Mouse (Mus musculus): ENCODE data around the gene Tbrg1. TPM values are rescaled to one million over a fixed set of nuclear protein-coding genes. Genes with fewer than 3 reads are reported as not detected.
A peak's percentile ranks its signal among the peaks of the same experiment; 100 is the strongest.

Tbrg1 gene
- polyA plus RNA-seq (2017; shearing (Covaris generic)), result 100 to 1,000 TPM; 200 to 207 TPM

DNA sequence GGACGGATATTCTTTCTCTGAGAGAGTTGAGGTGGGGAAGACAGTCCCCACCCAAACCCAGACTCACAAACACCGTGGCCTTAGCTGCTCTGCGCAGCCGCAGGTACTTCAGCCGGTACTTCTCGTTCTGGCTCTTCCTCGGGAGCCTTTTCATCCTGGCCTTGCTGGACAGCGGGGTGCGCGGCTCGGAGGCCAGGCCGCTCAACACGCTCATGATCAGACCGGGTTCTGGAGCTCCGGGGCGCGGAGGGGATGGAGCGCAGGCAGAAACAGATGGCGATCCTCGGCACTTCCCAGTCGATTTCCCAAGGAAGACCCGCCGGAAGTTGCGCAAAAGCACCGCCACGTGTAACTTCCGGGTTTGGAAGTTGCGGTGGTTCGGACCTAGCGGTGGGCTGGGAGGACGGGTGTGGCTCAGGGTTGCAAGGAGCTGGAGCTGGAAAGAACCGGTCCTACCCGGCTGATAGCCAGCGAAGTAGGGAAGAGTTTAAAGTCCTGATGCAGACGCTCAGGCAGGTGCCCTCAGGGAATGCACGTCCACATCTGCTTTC lies at the start of gene Tbrg1:
Gene Tbrg1, minus strand, starts transcription at position 382 of the 551 bp plus-strand sequence.
- peak; percentile 55 for ATAC-seq

DNA sequence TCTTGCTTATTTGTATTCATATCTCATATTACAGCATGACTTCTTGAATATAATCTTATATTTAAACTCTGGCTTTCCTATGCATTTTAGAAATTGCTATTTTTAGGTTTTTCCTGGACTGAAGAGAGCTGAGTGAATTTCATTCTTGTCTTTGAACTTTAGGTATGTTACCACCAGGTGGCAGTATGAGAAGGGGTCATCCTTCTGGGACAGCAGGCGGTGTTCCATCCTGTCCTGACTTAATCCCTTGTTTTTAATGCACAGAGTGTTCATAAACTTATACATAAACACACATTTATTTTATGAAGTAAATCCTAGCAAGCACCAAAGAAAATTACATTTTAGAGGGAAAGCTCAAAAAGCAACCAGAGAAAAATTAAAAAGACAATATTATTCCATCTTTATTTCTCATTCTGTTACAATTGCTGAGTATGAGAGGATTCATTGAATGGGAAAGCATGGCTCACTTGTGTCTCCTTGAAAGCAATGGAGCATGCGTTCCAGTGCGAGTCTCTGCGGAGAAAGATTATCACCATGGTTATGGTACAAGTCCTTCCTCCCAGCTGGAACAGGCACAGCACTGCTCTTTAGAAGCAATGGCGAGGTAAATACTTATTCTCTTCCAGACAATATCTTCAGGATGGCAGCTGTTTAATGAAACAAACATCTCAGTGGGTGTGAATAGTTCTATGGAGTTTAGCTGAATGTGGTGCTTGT lies 33.0 kb upstream of the Tbrg1 start:
- no peak for ATAC-seq

DNA sequence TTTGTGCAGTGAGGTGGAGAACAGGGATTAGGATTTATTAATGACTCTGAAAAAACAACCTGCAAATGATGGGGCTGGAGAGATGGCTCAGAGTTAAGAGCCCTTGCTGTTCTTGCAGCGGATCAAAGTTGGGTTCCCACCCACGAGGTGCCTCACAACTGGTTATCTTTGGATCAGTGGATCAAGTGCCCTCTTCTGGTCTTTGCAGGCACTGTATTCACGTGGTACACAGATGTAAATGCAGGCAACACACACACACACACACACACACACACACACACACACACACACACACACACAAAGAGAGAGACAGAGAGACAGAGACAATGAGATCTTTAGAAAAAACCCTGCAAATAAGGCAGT lies 30.8 kb upstream of the Tbrg1 start:
- no peak for ATAC-seq

DNA sequence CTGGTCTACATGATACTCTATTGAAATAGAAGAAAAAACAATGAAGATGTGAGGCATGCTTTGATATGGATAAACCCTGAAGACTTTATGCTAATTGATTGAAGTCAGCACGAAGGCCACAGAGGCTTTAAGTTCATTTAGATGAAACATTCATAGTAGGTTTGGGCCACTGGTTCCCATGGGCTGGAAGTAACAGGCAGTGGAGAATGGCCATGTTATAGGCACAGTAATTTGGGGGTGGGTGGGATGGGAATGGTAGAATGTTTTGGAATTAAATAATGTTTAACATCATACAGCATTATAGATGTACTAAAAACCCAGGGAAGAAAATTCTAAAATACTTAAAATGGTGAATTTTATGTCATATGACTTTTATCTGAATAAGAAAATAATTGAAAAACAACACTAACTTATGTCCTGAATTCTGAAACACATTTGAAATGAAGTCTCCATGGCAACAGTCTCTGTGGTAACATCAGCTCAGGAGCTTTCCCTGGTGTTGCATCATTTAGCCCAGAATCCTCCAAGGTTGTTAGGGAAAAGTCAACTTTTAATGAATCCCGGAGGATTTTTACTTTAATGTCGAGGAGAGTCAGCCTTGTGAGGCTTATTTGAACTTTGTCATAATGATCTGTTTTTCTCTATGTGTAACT lies 30.3 kb upstream of the Tbrg1 start:
- no peak for ATAC-seq

DNA sequence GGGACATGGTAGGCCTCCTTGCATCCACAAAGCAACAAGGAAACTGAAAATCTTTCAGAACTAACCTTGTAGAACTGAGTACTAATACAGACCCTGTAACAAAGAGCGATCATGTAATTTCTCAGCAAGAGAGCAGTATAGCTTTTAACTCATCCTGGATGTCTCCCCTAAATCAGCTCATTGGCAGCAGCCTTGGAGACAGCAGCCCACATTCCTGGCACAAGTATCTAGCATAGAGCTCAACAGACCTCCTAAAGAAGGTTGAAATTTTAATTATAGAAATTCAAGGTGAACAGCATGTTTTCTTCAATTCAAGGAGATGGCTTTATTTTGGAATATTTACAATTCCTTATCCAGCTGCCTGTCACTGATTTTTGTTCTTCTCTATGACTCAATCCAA lies 24.0 kb upstream of the Tbrg1 start:
- no peak for ATAC-seq

DNA sequence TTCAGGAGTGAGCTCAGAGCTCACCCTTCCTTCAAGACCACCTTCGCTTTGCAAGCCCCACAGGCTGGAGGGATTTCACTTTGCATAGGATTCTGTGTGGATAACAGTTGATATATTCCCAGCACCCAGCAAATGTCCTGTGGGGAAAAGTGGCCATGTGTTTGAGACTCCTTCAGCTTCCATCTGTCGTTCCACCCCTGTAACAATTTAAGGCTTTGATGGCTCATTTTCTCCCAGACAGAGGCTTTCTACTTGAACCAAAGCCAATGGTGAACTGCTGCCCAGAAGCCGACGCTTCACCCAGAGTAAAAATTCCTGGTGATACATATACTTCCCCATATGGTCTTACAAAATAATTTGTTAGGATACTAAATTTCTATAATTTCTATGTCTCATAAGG lies 18.2 kb upstream of the Tbrg1 start:
- no peak for ATAC-seq

DNA sequence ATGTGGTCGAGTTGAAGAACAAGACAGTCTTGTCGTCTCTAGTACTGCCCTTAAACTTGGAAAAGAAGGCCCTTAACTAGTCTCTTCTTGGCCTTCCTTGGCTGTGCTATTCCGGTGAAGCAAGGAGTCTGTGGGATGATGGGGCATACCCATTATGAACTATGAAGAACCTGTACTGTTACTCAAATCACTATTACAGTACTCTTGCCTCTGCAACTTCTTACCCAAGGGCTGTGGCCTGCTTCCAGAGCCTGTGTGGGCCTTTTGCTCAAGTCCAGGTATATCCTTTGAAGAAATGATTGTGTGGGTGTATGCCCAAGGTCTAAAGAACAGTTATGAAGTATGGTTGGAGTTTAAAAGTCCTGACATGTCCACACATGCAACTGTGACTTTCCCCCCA lies 13.1 kb upstream of the Tbrg1 start:
- ATAC-seq, result no peak

DNA sequence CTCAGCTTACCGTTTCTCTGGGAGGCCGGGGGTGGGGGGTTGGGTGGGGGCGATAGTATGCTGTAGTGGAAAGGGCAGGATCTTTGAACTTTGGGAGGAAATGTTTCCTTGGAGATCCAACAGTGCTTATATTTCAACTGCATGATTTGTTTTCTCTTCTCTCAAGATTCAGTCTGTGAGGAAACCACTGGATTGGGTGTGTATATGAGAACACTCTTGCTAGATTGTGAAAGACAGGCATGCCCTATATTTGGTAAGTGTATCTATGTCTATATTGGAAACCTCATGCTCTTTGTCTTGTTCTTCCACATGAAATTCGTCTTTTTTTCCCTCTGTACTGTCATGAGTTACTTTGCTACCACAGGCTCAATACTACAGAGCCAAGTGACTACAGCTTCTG lies 12.6 kb upstream of the Tbrg1 start:
- no peak for ATAC-seq

DNA sequence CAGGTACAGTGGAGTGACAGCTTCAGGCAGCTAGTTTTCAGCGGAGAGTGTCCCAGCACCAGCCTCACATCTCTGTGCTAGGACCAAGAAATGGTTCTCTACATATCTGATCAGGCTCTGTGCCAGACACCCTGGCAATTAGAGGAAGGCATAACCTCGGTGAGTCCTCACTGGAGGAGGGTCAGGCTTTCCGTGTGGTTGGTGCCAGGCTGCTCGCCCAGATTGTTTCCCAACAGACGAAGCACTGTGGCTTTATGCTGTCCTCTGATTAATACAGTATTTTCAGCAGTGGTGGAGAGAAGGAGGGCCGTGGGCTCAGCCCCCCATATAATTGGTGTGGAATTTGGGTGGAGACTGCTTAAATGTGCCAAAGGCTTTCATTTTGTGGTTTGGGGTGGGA lies 12.0 kb upstream of the Tbrg1 start, which contains the start of gene Panx3:
Gene Panx3, minus strand, starts transcription at position 121 of the 400 bp plus-strand sequence.
- no peak for ATAC-seq

DNA sequence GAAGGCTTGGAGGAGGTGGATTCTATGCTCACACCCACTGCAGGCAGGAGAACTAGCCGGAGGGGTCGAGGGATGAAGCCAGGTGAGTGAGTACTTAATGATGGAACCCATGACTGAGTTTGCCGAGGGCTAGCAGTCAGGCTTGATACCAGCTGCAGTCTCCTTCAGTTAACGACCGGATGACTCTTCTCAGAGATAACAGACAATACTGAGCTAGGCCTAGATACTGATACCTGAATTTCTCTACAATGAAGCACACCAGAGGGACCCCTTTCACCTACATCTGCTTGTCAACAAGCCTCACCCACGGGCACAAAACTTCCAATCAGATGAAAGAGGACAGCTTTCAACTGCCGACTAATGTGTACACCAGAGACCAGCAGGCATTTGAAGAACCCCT lies 8.9 kb upstream of the Tbrg1 start:
- ATAC-seq, result no peak

DNA sequence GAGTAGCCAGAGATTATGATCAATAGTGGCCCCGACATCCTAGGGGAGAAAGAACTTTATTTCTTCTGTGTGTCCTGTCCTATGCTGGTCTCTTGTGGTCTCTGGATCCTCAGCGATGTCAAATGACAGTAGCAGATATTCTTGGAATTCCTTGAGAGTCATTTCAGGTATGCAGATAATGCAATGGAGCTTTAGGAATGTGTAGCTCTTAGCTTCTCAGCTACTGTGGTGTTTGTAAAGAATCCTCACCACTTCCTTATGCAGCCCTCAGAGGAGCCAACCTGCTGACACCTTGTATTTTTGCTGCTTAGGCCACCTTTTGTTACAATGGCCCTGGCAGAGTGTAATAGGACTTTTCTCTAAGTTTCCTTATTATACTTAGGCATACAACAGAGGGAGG lies 7.5 kb upstream of the Tbrg1 start:
- ATAC-seq, result no peak

DNA sequence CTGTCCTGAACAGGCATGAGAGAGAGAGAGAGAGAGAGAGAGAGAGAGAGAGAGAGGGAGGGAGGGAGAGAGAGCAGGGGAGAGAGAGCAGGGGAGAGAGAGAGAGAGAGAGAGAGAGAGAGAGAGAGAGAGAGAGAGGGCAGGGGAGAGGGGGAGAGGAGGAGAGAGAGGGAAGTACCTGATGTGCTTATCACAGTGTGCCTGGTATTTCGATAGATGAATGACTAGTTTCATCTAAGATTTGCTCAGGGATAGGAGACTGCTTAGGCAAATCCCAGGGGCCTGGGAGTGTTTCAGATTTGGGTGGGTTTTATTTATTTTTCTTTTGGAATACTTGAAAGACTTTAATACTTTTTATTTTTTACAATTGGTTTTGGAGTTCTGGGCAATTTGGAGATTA lies 6.1 kb upstream of the Tbrg1 start:
- ATAC-seq, result no peak

DNA sequence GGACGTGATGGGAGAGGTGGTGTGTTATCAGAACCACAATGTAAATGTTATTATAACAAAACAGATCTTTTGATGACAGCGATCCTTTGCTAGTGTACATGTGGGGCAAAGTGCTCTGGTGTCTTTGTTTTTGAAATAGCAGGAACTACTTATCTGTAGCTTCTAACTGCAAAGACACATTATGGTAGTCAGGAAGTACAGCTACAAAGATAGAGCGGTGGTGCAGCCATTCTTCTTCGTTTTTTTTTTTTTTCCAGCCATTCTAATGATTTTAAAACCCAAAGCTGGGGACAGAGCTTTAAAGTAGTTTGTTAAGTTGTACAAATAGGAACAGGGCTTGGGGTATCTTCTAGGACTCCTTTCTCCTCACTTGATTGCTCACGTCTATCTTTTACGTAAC lies 2.3 kb upstream of the Tbrg1 start:
- ATAC-seq, result no peak

DNA sequence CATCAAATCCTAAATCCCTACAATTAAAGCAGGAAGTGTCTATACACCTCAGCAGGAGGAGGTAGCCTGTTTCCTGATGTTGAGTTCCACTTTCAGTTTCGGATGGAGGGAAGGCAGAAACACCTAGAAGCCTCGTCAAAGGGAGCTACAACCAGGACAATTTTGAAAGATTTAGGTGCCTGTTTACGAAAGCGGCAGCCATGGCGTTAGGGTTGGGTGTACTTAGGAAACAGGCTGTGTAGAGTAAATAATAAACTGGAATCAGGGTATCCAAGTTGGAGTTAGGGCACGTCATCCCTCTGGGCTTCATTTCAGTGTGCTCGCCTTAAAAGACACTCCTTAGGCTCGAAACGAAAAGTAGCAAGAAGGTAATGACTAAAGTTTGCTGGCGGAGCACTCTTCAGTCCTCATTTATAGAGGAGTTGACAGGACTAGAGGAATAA lies 652 bp downstream of the Tbrg1 start:
- peak; percentile 85 for ATAC-seq

DNA sequence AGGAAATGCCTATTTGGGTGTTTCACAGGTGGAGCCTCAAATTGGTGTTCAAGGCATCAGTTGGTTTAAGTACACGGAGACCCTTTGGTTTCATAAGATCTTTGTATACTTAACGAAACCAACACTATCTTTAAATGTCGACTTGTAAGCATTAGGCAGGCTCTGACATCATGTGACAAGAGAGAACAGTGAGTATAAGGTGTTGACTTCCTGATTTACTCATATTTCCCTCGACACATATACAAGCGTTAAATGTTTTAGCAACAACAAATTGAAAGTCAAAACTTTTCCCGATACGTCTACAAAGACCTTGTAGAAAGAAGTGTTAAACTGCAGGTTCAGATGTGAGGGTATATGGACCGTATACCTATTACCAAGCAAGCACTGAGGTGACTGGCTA lies 1.2 kb downstream of the Tbrg1 start:
- peak; percentile 44 for ATAC-seq

DNA sequence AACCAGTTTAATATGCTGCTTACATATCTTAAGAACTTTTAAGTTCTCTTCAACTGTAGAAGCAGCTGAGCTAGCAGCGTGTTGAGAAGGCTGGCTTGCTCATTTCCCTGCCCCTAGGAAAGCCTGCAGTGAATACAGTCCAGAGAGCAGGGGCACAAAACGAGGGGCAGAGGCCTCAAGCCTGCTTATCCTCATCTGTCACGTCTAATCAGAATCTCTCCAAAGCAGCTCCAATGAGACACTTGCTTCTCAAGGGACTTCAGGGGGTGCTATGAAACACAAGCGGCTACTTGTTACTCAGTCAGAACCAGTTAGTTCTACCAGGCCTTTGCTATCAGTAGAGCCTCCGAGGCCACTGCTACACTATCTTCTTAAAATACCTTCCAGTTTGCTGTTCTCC lies 3.3 kb downstream of the Tbrg1 start:
- ATAC-seq, result no peak

DNA sequence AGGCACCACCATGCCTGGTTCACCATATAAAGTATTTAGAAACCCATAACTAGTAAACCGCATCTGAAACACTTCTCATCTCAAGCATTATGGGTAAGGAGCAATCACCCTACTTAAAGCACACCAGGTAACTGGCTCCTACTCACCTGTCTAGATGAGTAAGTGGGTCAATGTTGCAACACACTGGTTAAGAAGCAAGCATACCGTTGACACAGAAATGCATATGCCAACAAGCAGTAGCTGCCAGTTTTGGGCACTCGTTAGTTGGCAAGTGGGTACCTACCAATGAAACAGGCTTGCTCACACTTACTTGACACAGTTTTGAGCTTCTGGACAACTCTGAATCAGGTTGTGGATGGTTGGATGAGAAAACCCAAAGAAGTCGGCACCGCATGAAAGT lies 6.5 kb downstream of the Tbrg1 start:
- no peak for ATAC-seq

DNA sequence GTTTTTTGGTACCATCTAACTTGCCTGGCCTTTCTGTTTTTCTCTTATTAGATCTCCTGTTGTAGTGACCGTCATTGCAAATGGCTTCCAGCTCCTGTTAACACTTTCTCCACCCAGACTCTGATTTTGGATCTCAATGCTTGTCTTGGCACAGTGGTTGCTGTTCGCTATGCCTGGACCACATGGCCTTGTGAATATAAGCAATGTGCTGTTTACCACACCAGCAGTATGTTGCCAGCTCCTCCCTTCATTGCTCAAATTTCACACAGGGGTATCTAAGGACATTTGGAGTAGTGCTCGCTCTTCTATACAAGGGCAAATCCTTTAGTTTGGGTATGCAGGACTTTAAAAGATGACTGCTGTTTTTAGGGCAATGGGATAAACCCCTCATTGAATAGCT lies 10.9 kb downstream of the Tbrg1 start:
- ATAC-seq, result no peak

DNA sequence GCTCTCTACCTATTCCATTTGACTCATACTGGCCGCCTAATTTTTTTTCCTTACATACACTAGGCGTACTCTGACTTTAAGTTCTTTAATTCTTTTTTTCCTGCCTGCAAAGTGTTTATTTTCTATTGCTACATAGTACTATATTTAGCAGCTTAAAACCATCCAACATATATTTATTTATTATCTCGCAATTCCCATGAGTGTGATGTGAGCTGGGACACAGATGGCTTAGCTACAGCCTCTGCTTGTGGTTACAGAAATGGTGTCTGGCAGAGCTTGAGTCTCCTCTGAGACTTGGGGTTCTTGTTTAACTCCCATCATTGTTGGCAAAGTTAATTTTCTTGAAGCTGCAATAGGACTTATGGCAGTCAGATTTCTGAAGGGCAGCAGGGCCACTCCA lies 18.4 kb downstream of the Tbrg1 start:
- no peak for ATAC-seq

DNA sequence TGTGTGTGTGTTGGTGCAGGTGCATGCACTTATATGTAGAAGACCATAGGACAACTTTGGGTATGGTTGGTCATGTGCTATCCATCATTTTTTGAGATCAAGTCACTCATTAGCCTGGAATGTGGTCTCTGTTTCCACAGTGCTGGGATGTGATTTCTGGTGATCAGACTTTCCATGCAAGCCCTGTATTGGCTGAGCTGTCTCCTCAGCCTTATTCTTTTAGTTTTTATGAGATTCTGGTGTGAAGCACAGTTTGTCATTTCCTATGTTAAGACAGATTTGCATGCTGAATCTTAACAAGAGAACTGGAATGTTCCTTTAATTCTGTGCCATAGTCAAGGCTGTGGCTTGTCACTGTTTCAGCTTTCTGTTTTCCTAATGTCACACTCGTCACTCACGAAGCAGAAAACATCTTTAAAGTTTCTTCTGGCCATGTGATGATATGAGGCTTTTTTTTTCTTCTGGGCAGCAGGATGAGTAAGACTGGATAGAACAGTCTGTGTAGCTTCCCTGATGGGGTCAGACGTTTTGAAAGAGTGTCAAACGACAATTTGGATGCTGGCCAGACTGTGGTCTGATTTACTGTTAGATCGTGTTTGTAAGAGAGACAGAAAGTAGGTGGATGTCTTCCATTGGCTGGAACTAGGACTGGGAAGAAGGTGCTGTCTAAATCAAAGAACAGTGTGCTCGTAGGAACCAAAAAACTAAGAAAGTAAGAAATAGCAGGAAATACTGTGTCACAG lies 20.1 kb downstream of the Tbrg1 start:
- no peak for ATAC-seq

DNA sequence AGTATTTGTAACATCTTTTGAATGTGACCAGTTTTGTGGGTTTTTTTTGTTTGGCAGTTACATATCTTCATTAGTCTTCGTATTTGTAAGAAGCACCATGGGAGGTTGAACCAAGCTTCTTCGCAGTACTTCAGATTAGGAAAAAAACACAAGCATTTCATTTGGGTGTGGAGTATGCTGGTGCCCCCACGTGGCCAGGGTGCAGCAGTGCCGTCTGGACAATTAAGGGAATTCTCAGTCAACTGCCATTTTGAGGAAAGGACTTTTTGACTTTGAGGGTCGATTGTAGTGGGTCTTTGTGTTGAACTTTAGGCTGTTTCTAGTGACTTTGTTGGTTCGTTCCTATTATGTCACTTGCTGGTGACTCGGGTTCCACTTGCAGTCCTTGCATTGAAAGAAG lies 20.8 kb downstream of the Tbrg1 start:
- ATAC-seq, result peak; percentile 49

DNA sequence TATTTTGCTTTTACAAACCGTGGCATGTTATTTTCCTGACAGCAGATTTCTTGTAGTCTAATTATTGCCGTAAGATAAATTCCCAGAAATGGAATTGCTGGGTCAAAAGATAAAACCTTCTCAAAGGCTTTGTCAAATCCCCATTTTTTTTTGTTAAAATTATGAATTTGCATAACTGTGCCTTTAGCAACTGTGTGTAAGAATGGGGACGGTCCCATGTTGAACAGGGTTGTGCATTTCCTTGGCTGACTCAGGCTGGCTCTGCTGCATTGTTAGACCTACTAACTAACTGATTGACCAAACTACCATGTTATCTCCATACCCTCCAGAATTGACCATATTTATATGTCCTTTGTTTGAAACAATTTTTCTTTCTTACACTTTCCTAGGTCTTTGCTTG lies 22.8 kb downstream of the Tbrg1 start:
- ATAC-seq, result no peak

DNA sequence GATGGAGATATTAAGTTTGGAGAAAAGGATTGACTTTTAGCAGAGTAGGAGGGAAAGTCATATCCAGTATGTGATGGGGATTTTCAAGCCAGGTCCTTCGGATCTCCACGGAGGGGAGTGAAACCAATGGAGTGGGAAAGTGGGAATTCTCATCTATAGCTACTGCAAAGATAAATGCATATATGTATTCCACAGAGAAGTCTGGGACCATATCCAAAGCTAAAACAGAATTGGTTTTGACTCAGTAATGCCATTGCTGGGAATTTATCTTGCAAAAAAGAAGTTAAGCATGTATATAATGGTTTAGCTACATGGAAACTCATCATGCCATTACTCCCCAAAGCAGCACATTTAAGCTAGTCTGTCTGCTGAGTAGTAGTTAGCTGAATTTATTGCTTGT lies 24.8 kb downstream of the Tbrg1 start:
- no peak for ATAC-seq

DNA sequence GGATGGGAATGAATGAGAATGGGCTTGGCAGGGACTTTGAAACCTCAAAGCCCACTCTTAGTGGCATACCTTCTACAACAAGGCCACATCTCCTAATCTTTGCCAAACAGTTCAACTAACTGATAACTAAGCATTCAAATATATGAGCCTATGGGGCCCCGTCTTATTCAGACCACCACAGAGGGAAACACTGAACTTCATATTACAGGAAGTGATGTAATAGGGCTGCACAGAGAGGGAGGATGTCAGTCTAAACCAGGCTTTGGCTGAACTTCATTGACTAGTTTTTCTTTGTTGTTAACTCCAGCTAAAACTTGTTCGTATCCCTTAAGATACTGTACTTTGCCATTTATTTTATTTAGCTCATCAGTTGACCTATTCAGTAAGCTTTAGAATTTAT lies 27.2 kb downstream of the Tbrg1 start:
- no peak for ATAC-seq

Measured in activated CD4-positive, CD25-positive, alpha-beta regulatory T cell, adult 4 months (primary cell).